Mouse (Mus musculus) hindbrain, postnatal 0 days (tissue): ENCODE measurements at regions not wholly inside any gene's neighbourhood (a gene's known extent, or its start where the extent isn't known, plus 50 kb on each side); places are given as distances from the start of the nearest gene placed in this dataset.

ENCODE experiments used
- ATAC-seq: fragments of 200-750 bp; cut with Nextera tagmentation; 2 replicates; pipeline ENCODE4 v1.8.0; 2017; ENCODE audit warnings: mild to moderate bottlenecking, moderate TSS enrichment, moderate library complexity
- DNase-seq: peaks from one replicate; pipeline ENCODE4 v3.0.0-alpha.2; 2015; ENCODE audit warnings: low spot score
- H3K27ac ChIP-seq: fragments of 300-500 bp; sonication (generic); 2 replicates; pipeline ENCODE4 v1.5.1; 2014; ENCODE audit warnings: mild to moderate bottlenecking
- H3K27me3 ChIP-seq: fragments of 300-500 bp; sonication (generic); 2 replicates; pipeline ENCODE4 v1.6.1; 2014; ENCODE audit warnings: low read length, mixed read lengths; ENCODE audit not compliant: insufficient read depth
- H3K36me3 ChIP-seq: fragments of 300-500 bp; sonication (generic); 2 replicates; pipeline ENCODE4 v1.6.1; 2014; ENCODE audit warnings: low read length, mixed read lengths; ENCODE audit not compliant: insufficient read depth
- H3K4me1 ChIP-seq: fragments of 300-500 bp; sonication (generic); 2 replicates; pipeline ENCODE4 v1.6.1; 2014; ENCODE audit warnings: antibody characterized with exemption, low read length, mixed read lengths; ENCODE audit not compliant: insufficient read depth
- H3K4me2 ChIP-seq: fragments of 300-500 bp; sonication (generic); 2 replicates; pipeline ENCODE4 v1.6.1; 2014; ENCODE audit warnings: low read depth, mild to moderate bottlenecking, low read length, moderate library complexity, mixed read lengths
- H3K4me3 ChIP-seq: fragments of 300-500 bp; sonication (generic); 2 replicates; pipeline ENCODE4 v1.5.1; 2014; ENCODE audit warnings: low read length
- H3K9ac ChIP-seq: fragments of 300-500 bp; sonication (generic); replicated peaks from 2 replicates; pipeline ENCODE4 v1.6.1; 2014; ENCODE audit warnings: mild to moderate bottlenecking, low read length, moderate library complexity, mixed read lengths
- H3K9me3 ChIP-seq: fragments of 300-500 bp; sonication (generic); 2 replicates; pipeline ENCODE4 v1.6.1; 2016; ENCODE audit warnings: low read length, mixed read lengths
- CTCF ChIP-seq: IDR thresholded peaks from 2 replicates; pipeline ENCODE4 v1.5.1; 2016; ENCODE audit warnings: antibody characterized with exemption, control low read depth, low read depth
- WGBS: fragments of 180-500 bp; shearing (Covaris S2); extraction: QIAGEN DNeasy Blood & Tissue Kit; methylation state at CpG from one replicate; pipeline ENCODE4 v1.1.7; 2014; 5-methylcytosine and 5-hydroxymethylcytosine counted together

- Histone ChIP-seq H3K9me3 (no peaks in the 10 kb centered on the region), H3K4me2 (no peak overlapping the region), H3K4me3 (no peak overlapping the region), H3K27ac (no peak overlapping the region), H3K36me3 (no peaks in the 10 kb centered on the region), H3K9ac (no peak overlapping the region), H3K4me1 (no peaks in the 10 kb centered on the region), H3K27me3 (no peaks in the 10 kb centered on the region)
- ATAC-seq, result no peak
- 71% methylated on average over 2 of the region's 2 CpGs for WGBS
- no peak for DNase-seq
- TF ChIP-seq CTCF, result no peak
These were observed 54.1 kb downstream of the Nog start for GRCm38 (mm10) chr11:89247991-89248390.

GRCm38 (mm10) chr11:89243370-89243769, 58.8 kb downstream of the Nog start:
- no peaks in the 10 kb centered on the region for H3K4me1 ChIP-seq
- H3K4me2 ChIP-seq, result no peak overlapping the region
- H3K27ac ChIP-seq, result no peak overlapping the region
- ATAC-seq (no peak), DNase-seq (peak; percentile 70)
- no peak overlapping the region for H3K4me3 ChIP-seq
- peak; percentile 73 for TF ChIP-seq CTCF
- H3K36me3 ChIP-seq, result no peaks in the 10 kb centered on the region
- H3K9ac ChIP-seq, result no peak overlapping the region
- no peaks in the 10 kb centered on the region for H3K27me3 ChIP-seq
- 18% methylated on average over 3 of the region's 3 CpGs for WGBS
- H3K9me3 ChIP-seq, result no peaks in the 10 kb centered on the region

- 78% methylated on average over 2 of the region's 2 CpGs for WGBS
- H3K36me3 ChIP-seq, result no peaks in the 10 kb centered on the region
- DNase-seq, result no peak
- H3K27ac ChIP-seq, result no peak overlapping the region
- no peaks in the 10 kb centered on the region for H3K4me1 ChIP-seq
- no peaks in the 10 kb centered on the region for H3K27me3 ChIP-seq
- no peak overlapping the region for H3K4me3 ChIP-seq
- H3K9me3 ChIP-seq, result no peaks in the 10 kb centered on the region
- no peak overlapping the region for H3K9ac ChIP-seq
- H3K4me2 ChIP-seq, result no peak overlapping the region
- TF ChIP-seq CTCF, result no peak
- ATAC-seq, result no peak
These were observed 60.0 kb downstream of the Nog start for GRCm38 (mm10) chr11:89242130-89242529.

- H3K27ac ChIP-seq, result no peak overlapping the region
- DNase-seq (no peak), ATAC-seq (no peak)
- WGBS, result 59% methylated on average over 9 of the region's 9 CpGs
- H3K9me3 ChIP-seq, result no peaks in the 10 kb centered on the region
- no peak overlapping the region for H3K4me3 ChIP-seq
- no peak overlapping the region for H3K4me2 ChIP-seq
- H3K36me3 ChIP-seq, result no peaks in the 10 kb centered on the region
- no peak overlapping the region for H3K9ac ChIP-seq
- TF ChIP-seq CTCF, result no peak
- H3K27me3 ChIP-seq, result no peaks in the 10 kb centered on the region
- no peaks in the 10 kb centered on the region for H3K4me1 ChIP-seq
These were observed 62.2 kb downstream of the Nog start for GRCm38 (mm10) chr11:89239891-89240290.

DNA sequence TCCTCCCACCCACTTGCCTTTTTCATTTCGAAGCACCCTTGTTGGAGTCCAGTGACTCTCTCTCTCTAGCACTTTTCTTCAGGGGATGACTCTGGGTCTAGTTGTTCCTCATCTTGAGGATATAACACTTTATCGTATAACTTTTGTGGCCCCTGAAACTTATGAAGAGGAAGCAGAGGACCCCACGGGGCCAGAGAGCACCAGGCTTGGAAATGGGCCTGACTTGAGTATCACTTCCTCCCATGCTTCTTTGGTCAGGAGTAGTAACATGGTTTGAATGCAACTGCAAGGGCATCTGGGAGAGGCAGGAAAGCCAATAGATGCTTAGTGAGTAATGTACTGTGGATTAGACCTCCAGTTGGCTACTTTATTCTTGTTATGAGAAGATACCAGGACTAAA, 65.2 kb downstream of the Nog start:
- DNase-seq (no peak), ATAC-seq (no peak)
- no peak for TF ChIP-seq CTCF
- Histone ChIP-seq H3K36me3 (no peaks in the 10 kb centered on the region), H3K9ac (no peak overlapping the region), H3K27me3 (no peaks in the 10 kb centered on the region), H3K4me1 (no peaks in the 10 kb centered on the region), H3K9me3 (no peaks in the 10 kb centered on the region), H3K27ac (no peak overlapping the region), H3K4me3 (no peak overlapping the region), H3K4me2 (no peak overlapping the region)
- WGBS, result 94% methylated on average over 3 of the region's 3 CpGs

DNA sequence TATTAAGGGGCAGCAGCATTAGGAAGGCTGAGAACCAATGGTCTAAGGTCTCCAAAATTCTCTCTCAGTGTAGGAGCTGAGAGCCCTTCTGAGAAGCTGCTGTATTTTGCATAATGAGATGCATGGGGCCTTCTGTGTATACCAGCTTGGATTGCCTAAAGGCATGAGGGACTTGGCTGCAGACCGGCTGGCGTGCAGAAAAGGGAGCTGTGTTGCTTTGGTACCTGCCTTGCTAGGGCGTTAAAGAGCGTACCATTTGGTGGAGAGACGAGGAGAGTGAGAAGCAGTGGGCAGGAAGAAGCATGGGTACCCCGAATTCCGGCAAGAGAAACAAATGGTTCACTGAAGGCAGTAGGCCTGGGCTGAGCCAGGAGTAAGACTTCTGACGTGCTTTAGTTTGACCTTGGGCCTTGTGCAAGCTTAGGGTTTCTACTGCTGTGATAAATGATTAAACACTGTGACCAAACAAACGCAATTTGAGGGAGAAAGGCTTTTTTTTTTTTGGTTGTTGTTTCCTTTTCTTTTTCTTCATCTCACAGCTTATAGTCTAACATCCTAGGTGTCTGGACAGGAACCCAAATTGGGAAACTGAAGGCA, 69.2 kb downstream of the Nog start:
- H3K4me2 ChIP-seq, result no peak overlapping the region
- DNase-seq (no peak), ATAC-seq (no peak)
- TF ChIP-seq CTCF, result no peak
- H3K4me1 ChIP-seq, result peaks cover 2% of the 10 kb centered on the region; the same call in 1 of the 2 replicates
- no peak overlapping the region for H3K9ac ChIP-seq
- no peak overlapping the region for H3K4me3 ChIP-seq
- no peaks in the 10 kb centered on the region for H3K27me3 ChIP-seq
- H3K9me3 ChIP-seq, result no peaks in the 10 kb centered on the region
- H3K36me3 ChIP-seq, result no peaks in the 10 kb centered on the region
- 61% methylated on average over 9 of the region's 9 CpGs for WGBS
- H3K27ac ChIP-seq, result no peak overlapping the region

- no peaks in the 10 kb centered on the region for H3K36me3 ChIP-seq
- no peak overlapping the region for H3K9ac ChIP-seq
- no peak overlapping the region for H3K4me3 ChIP-seq
- no peaks in the 10 kb centered on the region for H3K27me3 ChIP-seq
- no peak overlapping the region for H3K27ac ChIP-seq
- no peak overlapping the region for H3K4me2 ChIP-seq
- no peak for DNase-seq
- no peak for TF ChIP-seq CTCF
- H3K9me3 ChIP-seq, result peaks cover 3% of the 10 kb centered on the region; the same call in 1 of the 2 replicates
- peaks cover 2% of the 10 kb centered on the region; the same call in 1 of the 2 replicates for H3K4me1 ChIP-seq
- WGBS, result 48% methylated on average over 5 of the region's 5 CpGs
- ATAC-seq, result no peak
These were observed 72.4 kb downstream of the Nog start for GRCm38 (mm10) chr11:89229726-89230125.
